Mouse (Mus musculus) cortical plate, adult 2 months (tissue): ENCODE results near the gene Plscr4.

ENCODE experiments used
- CTCF ChIP-seq: fragments of 200-500 bp; IDR thresholded peaks from 2 replicates; pipeline ENCODE4 v1.5.1; 2011; ENCODE audit warnings: mild to moderate bottlenecking, control low read depth, low read length; ENCODE audit not compliant: insufficient read depth; ENCODE audit errors: extremely low read depth
- POLR2A ChIP-seq: fragments of 200-500 bp; IDR thresholded peaks from 2 replicates; pipeline ENCODE4 v1.6.1; 2011; ENCODE audit warnings: mild to moderate bottlenecking, low read length, control low read depth; ENCODE audit not compliant: insufficient read depth; ENCODE audit errors: extremely low read depth

- no peak for TF ChIP-seq CTCF
- no peak for TF ChIP-seq POLR2A
Measured at GRCm38 (mm10) chr9:92437781-92438180, 19.4 kb upstream of the Plscr4 start.
